ENCODE assay signal across 25 mouse cellular contexts in the genomic region with DNA sequence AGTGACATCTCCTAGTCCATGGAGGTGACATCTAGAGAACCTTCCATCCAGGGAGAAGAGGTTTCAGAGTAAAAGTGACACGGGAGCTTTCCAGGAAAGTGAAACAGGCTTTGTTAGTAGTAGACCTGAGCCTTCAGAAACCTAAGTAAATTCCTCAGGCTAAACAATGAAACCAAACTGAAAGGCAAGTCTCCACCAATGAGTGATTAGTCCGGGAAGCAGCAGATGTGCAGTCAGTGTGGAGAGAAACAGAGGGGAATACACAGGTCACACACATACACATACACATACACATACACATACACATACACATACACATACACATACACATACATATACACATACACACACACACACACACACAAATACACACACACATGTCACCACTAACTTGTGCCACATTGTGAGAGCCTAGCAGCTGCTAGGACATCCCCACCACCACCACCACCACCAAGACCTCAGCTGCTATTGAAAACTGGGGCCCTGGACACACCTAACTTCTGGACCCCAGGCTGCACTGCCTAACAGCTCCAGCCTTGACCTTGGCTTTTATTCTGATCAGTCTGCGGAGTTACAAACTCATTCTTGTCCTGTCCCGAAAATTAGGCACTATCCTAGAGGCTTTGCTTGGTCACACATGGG. TPM values are rescaled to one million over a fixed set of nuclear protein-coding genes. Genes with fewer than 3 reads are reported as not detected.
A peak's percentile ranks its signal among the peaks of the same experiment; 100 is the strongest.
DNase-seq lines count a peak whose midpoint lies in the region; ATAC-seq and TF ChIP-seq lines count a peak whose summit lies in the region.
"Had no signal": no experiment of that assay in that cellular context is flagged by ENCODE, and none has a peak within 500 bp of the region (broad histone marks: within the 10 kb centered on the region; RNA-seq: fewer than 3 reads in every experiment).

No protein-coding gene starts in this region.

- ATAC-seq in kidney, postnatal 0 days (replicated peaks; ENCODE audit: low FRiP score, low read depth), result no peak
- ATAC-seq: CD4-positive, CD25-positive, alpha-beta regulatory T cell, adult 4 months; forebrain, embryonic 15.5 days; hindbrain, embryonic 16.5 days; inflammation-experienced regulatory T-cells, adult 6 months had no signal

- no peak overlapping the region for H3K9ac ChIP-seq in kidney, postnatal 0 days (ENCODE audit: low read depth, low read length)
- H3K9ac ChIP-seq: embryonic facial prominence, embryonic 15.5 days; forebrain, embryonic 15.5 days; heart, embryonic 12.5 days; hindbrain, embryonic 12.5 days had no signal

- intact Hi-C loops in heart, postnatal 10 days (cut with DNase I), result no loop called here

- H3K36me3 ChIP-seq in kidney, postnatal 0 days (ENCODE audit: insufficient read depth, low read length), result no peaks in the 10 kb centered on the region
- H3K36me3 ChIP-seq: embryonic facial prominence, embryonic 15.5 days; forebrain, embryonic 10.5 days; forebrain, embryonic 15.5 days; G1E; heart, embryonic 12.5 days; hindbrain, embryonic 12.5 days had no signal

- H3K4me1 ChIP-seq in kidney, postnatal 0 days (replicated peaks; ENCODE audit: insufficient read depth, low read length), result no peaks in the 10 kb centered on the region
- H3K4me1 ChIP-seq in brown adipose tissue, adult 24 weeks (ENCODE audit: control insufficient read depth, insufficient read depth, insufficient read length, low read length), result peaks cover 3% of the 10 kb centered on the region; the same call in 1 of the 2 replicates
- H3K4me1 ChIP-seq: forebrain, embryonic 15.5 days had no signal

- H3K27me3 ChIP-seq in kidney, postnatal 0 days (ENCODE audit: insufficient read depth, low read length), result no peaks in the 10 kb centered on the region
- H3K27me3 ChIP-seq: embryonic facial prominence, embryonic 15.5 days; forebrain, embryonic 15.5 days; heart, embryonic 12.5 days; hindbrain, embryonic 12.5 days had no signal

- DNase-seq in heart, adult 11 months, result peak; percentile 74
- no peak for DNase-seq in heart, postnatal 10 days
- no peak for DNase-seq in kidney, postnatal 0 days (ENCODE audit: low spot score)
- DNase-seq in kidney, postnatal 14 days, result no peak
- DNase-seq in ES-CJ7 (ENCODE audit: low read depth, low spot score), result peak; percentile 33
- DNase-seq in spleen, postnatal 10 days (ENCODE audit: low spot score in 2 of 2), result no peak
- DNase-seq: adrenal gland, postnatal 25 days; B cell, adult 2 months; cerebellum, adult 8-10 months; cerebellum, postnatal 14 days; embryo, embryonic 11 days; heart, adult 2 months; heart, postnatal 4 days had no signal

- peak overlapping the region; percentile 72; the same call in 1 of the 2 replicates for H3K27ac ChIP-seq in kidney, postnatal 0 days
- H3K27ac ChIP-seq in brown adipose tissue, adult 24 weeks (replicated peaks; ENCODE audit: low read depth, low read length), result 0 out of 2 replicates have a peak overlapping the region, but pooled peaks have one; percentile 25
- H3K27ac ChIP-seq: embryonic facial prominence, embryonic 15.5 days; forebrain, embryonic 10.5 days; forebrain, embryonic 15.5 days; heart, adult 2 months; hindbrain, embryonic 12.5 days had no signal

- no peak overlapping the region for H3K4me2 ChIP-seq in kidney, postnatal 0 days (ENCODE audit: low read length)
- H3K4me2 ChIP-seq: embryonic facial prominence, embryonic 15.5 days; forebrain, embryonic 15.5 days; heart, embryonic 12.5 days; hindbrain, embryonic 12.5 days had no signal

- WGBS in kidney, postnatal 0 days, result 75% methylated on average over 4 of the region's 4 CpGs

- no peaks in the 10 kb centered on the region for H3K9me3 ChIP-seq in kidney, postnatal 0 days (replicated peaks; ENCODE audit: low read length)
- H3K9me3 ChIP-seq: embryonic facial prominence, embryonic 15.5 days; forebrain, embryonic 10.5 days; forebrain, embryonic 15.5 days; G1E; heart, embryonic 12.5 days; hindbrain, embryonic 12.5 days had no signal

- TF ChIP-seq CTCF in kidney, postnatal 0 days (IDR thresholded peaks at IDR 0.05; ENCODE audit: low read depth), result no peak

- no peak overlapping the region for H3K4me3 ChIP-seq in kidney, postnatal 0 days (replicated peaks; ENCODE audit: low read depth, low read length)
- H3K4me3 ChIP-seq in brown adipose tissue, adult 24 weeks (ENCODE audit: insufficient read depth, low read depth, low read length), result no peak overlapping the region
- H3K4me3 ChIP-seq: embryonic facial prominence, embryonic 15.5 days; erythroblast, embryonic 14.5 days; forebrain, embryonic 10.5 days; forebrain, embryonic 15.5 days; heart, adult 2 months; heart, embryonic 12.5 days; hindbrain, embryonic 12.5 days had no signal

RNA-seq across cellular contexts. Expression of a gene that starts 21.1 kb away (rescaled TPM):
- total RNA-seq in heart, postnatal 10 days (2021), result 10 to 100 TPM; 22.7 to 27.2 TPM
- polyA plus RNA-seq in kidney, postnatal 0 days (2015; fragmentation: Nextera tagmentation; extraction: Ambion mirVana), result 24.8 and 28.0 TPM in 2 replicates
- polyA plus RNA-seq in brown adipose tissue, adult 24 weeks (2012; ENCODE audit: insufficient read depth, insufficient read length, missing spikeins), result 1.0 and 1.7 TPM in 2 replicates
- total RNA-seq: common myeloid progenitor, adult 5-6 weeks had no signal

RNA-seq across cellular contexts. Expression of a gene that starts 31.3 kb away (rescaled TPM):
- total RNA-seq in heart, postnatal 10 days (2021), result 100 to 1,000 TPM; 114 to 117 TPM
- polyA plus RNA-seq in kidney, postnatal 0 days (2015; fragmentation: Nextera tagmentation; extraction: Ambion mirVana), result 169 and 170 TPM in 2 replicates
- 21.2 and 76.9 TPM in 2 replicates for polyA plus RNA-seq in brown adipose tissue, adult 24 weeks (2012; ENCODE audit: insufficient read depth, insufficient read length, missing spikeins)

RNA-seq across cellular contexts. Expression of a gene that starts 53.6 kb away (rescaled TPM):
- total RNA-seq in heart, postnatal 10 days (2021), result 10 to 100 TPM; 34.0 to 39.0 TPM
- polyA plus RNA-seq in kidney, postnatal 0 days (2015; fragmentation: Nextera tagmentation; extraction: Ambion mirVana), result 110 and 117 TPM in 2 replicates
- polyA plus RNA-seq in brown adipose tissue, adult 24 weeks (2012; ENCODE audit: insufficient read depth, insufficient read length, missing spikeins), result 25.2 and 29.4 TPM in 2 replicates

Comparison
In these comparisons a context has a peak if more than half of its experiments do, and no peak if none do; other contexts are left out.
1. DNase-seq: peak in heart, adult 11 months (single experiment) and ES-CJ7 (single experiment); none in heart, postnatal 10 days (0 of 2), kidney, postnatal 0 days (single experiment), kidney, postnatal 14 days (single experiment) and spleen, postnatal 10 days (0 of 2).